Mouse (Mus musculus): Measurements from ENCODE around the gene Klrb1b.

GRCm38 (mm10) chr6:128871910-128872610, 45.9 kb upstream of the Klrb1b start:
- TF ChIP-seq HCFC1 (IDR thresholded peaks at IDR 0.05; ENCODE audit: borderline replicate concordance, insufficient read depth, low read length) (no peak), MAFK (IDR thresholded peaks at IDR 0.05; ENCODE audit: insufficient read depth, low read depth, low read length) (no peak), ZNF384 (IDR thresholded peaks at IDR 0.05; ENCODE audit: low read depth, low read length) (no peak), ZC3H11A (IDR thresholded peaks at IDR 0.05; ENCODE audit: borderline replicate concordance, low read depth, low read length) (no peak), CHD2 (IDR thresholded peaks at IDR 0.05; ENCODE audit: low read depth, low read length) (no peak)

Data from ES-E14 (cell line).